Mouse (Mus musculus) c-Kit-positive CD71-positive TER-119-negative erythroid progenitor cells, embryonic 14.5 days (primary cell): ENCODE results near the gene Gemin8.
A peak's percentile ranks its signal among the peaks of the same experiment; 100 is the strongest.

Source experiments
- DNase-seq: peaks from one replicate; pipeline ENCODE4 v3.0.0-alpha.2; 2013; ENCODE audit warnings: low read depth

Gemin8 gene

DNA sequence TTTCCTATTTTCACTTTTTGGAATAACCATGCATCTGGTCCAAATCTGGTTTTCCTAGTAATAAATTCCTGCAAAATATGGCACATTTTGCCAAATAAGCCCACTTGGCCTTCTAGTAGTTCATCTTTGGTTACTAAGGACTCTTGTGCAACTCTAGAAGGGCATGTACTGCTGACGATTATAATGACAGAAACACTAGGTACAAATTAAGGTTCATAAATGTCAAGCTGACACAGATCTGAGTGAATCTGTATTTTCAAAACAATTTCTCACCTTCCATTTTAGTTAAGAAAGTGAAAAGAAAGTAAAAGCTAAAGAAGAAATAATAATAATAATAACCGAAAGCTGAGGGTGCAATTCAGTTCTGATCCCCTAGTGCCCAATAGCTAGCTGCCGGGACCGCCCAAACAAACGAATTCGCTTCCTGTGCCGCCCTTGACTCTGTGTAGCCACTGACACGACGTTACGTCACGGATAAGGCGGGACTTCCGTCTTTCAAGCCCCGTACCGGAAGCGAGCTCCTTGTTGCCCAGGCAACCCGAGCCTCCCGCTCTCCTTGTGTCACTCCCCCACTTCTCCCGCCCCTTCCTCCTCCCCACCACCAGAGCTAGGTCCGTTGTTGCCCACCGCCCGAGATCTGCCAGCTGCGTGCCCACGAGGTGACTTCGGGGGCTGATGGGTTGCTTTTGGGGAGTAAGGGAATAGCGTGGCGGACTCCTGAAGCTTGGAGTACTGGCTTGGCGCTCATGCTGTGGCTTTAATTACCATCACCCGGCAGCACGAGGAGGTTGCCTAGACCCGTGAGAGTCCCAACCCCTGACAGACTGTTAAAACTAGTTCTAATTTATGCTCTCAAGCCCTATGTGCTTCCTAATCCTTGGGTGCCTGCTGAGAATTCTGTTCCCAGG, at the start of gene Gemin8:
Gene Gemin8, plus strand, starts transcription at position 563 of the 908 bp plus-strand sequence.
- peak; percentile 88 for DNase-seq

DNA sequence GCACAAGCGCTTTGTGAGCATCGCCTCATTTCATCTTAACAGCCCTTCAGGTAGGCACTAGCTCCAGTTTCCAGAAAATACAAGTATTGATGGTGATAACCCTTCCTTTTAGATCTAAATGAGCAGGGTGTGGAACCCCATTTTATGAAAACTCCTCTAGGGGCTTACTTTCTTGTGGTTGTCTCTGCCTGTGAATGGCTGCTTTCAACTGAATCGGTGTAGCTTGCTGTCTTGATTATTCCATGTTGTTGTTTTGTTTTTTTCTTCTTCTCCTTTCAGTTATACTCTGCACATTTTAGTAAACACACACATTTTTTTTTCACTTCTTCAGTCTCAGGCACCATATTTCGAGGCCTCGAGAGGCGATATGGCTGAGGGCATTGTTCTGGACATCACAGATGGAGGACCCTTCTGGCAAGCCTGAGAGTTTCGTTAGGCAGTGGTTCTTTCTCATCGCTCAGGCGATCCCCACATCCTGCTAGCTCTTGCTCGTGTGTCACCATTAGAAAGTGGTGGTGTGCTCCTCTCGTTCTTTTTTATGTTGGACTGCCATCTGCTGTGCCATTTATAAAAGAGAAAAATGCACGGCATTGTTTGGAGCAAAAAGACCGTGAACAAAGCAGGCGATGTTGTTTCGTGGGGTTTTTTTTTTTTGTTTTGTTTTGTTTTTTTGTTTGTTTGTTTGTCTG, 23.0 kb upstream of the Gemin8 start:
- DNase-seq, result no peak

DNA sequence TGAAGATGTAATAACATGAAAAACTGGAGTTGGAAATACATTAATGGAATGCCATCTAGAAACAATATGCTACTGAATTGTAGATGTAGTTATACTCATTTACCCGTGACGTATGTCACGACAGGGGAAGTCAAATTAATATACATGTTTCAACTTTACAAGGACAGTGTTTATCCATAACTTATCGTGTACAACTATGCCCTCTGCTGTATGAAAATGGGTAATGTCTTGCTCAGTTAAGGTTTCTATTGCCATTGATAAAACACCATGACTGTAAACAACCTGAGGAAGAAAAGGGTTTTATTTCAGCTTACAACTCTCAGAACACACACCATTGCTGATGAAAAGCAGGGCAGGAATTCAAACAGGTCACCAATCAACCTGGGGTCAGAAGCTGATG, 7.5 kb upstream of the Gemin8 start:
- DNase-seq, result no peak

DNA sequence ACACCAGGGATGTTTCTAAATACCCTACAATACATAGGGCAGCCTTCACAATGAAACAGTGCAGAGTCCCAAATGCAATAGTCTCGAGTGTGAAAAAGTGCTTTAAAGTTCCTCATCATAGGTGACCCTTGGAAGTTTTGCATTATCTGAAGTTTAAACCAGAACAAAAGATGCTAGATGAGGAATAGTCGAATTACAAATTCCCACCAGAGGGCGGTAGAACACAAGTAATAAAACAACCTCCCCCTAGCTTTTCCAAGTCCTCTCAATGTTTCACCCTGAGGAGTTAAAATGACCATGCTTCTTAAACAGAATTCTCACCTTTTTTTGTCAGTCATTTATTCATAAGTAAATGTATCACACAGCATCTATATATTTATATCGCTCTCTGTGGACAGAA, 2.9 kb upstream of the Gemin8 start:
- DNase-seq, result no peak

DNA sequence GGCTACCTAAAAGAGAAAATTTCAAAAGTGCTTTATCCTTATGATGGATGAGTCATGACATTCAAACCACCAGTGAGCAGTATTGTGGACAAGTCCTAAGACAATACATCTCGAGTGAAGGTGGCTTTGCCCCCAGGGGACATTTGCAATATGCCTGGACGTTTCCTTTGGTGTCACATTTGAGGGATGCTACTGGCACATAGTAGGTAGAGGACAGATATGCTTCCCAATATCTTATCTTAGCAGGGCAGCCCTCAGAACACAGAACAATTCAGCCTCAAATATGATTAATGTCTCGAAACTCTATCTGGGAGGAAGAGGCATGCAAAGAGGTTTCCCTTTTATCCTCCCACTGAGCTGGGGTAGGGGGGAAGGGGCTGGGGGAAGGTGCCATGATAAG, 2.3 kb upstream of the Gemin8 start:
- DNase-seq, result no peak

DNA sequence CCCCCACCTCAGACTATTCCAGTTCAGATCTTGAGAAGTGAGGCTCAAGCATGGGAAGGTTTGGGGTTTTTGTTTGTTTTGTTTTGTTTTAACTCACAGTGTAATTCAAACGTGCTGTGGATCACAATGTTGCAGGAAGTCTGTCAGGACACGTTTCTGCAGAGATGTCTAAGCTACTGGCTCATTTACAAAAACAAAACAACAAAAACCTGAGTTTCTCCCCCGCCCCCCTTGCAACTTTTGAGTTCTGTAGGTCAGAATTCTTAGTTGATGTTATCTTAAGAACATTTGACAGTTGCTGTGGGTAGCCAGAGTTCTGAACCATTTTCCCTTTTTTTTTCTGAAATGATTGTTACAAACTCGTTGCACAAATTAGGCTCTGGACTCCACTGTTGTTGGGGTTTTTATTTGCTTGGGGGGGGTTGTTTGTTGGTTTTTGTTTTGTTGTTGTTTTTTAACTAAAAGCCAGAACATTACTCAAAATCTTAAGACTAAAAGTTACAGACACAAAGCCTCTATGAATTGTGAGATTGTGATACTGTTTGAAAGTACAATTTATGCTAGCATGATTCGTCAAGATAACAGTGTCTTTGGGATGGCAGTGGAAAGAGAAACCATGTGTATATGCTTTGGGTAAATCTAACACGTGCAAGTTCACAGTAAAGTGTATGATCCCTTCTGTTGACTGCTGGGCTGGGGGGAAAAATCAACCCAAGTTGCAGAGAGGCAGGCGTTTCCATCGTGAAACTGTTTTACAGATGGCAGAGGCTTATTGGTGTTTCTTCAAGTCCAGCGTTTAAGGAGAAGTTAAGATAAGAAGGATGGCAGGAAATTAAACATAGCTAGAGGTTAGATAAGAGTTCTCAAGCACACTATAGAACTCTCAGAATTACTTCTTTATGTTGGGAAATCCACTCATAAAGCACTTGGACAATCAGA, 815 bp downstream of the Gemin8 start:
- no peak for DNase-seq

DNA sequence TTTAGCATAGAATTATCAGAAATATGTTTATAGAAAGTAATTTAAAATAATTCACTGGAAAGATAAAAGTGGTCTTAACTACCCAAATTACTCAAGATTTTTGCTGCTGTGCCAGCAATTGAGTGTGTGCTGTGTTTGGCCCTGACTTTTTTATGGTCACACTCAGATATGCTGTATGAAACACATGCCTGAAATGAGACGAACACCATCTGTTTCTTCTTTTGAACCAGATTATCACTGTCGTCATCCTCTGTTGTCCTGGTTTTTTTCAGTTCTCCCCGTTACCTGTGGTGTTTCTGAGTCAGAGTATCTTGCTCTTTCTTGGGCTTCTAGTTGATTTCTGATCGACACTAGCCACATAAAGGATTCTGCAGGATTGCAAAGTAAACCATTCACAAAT, 1.8 kb downstream of the Gemin8 start:
- DNase-seq, result no peak

DNA sequence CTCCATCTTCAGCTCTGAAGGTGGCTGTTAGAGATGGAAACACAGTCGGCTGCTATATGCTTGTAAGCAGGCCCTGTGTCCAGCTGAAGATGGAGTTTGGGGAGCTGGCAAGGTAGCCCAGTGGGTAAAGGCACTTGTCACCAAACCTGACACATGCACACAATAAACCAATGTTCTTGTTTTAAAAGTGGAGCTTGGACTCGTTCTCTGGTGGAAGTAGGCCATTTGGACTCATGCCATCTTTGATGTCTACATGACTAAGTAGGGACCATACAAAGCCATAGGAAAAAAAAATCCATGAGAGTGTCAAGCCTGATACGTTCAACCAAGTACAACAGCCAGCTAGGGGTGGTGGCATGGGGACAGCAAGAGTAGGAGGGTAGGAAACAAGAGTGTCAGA, 2.4 kb downstream of the Gemin8 start:
- no peak for DNase-seq

DNA sequence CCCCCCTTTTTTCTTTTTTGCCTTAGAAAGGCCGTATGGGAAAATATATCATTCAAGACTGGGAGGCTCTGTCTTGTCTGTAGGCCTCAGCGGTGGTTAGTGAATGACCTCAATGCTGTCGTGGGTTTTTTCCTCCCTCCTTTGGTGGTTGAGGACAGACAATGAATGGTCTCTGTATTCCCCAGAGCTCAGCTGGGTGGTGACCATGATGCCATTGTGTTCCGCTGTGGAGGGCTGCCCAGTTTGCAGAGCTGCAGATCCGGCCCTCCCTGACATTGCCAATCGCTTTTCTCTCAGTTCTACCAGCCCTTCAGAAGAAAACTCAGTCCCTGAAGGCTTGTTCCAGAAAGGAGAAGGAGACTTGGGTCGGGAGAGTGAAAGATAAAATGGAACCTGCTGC, 3.5 kb downstream of the Gemin8 start:
- no peak for DNase-seq

DNA sequence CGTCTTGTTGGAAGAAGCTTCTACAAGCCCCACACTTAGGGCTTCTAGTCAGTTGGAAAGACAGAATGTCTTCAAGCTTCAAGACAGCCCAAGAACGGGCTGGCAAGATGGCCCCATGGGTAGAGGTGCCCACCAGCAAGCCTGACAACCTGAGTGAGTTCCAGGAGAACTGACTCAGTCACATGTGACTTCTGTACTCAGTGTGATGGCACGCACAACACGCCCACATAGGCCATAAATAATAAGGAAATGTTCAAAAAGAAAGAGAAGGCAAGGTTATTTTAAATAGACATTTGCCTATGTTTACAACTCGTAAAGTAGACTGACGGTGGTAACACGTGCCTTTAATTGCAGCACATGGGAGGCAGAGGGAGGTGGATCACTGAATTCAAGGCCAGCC, 7.7 kb downstream of the Gemin8 start:
- no peak for DNase-seq

DNA sequence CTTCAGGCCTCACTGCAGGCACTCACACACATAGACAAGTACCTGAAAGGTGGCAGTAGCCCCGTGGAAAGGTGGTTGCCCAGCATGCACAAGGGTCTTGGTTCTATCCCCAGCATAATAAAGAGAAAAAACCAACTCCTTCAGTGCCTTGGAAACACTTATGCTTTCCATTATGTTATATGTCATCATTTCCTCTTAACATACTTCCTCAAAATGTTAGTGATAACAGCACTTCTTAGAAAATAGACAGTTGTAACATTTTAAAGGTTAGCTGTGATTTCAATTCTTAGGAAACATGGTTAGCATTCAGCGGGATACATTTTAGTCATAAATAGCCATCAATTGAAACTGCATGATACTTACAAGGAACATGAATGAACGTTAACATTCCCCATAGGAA, 12.8 kb downstream of the Gemin8 start:
- no peak for DNase-seq

DNA sequence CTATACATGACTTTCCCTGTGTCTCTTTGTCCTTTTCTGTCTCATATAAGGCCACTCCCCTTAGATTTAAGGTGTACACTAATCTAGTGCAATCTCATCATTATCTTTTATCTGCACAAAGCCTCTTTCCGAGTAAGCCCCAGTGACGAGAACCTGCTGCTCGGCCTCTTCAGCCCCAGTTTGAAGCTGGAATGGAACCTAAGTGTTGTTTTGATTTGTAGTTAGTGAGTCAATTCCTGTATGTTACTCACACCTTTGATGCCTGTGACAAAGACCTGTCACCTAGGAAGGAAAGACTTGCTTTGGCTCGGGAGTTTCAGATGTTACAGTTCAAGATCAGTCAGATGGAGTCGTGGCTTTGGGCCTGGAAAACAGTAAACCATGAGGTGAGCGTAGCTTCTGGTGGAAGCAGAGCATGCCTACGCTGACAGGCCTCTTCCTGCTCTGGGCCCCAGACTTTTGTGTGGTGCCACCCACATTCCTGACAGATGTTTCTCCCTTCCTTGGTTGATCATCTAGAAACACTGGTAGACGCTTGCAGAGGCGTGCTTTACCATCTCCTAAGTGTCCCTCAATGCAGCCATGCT, 15.2 kb downstream of the Gemin8 start:
- no peak for DNase-seq

DNA sequence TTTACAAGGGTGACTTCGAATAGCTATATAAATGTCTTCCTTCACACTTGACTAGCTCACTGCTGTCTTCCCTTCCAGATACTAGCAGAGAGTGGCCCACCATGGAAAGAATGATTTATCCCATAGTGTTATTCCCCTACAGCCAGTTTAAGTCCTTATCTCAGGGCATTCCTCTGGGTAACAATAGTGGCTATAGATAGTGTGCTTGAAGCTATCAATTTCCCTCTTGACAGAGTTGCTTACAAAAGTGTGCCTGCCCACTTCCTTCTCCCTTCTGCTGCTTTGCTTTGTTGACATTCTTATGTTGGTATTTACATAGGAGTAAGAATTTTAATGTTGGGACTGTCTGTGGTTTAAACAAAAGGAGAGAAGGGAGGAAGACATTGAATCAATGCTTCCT, 17.5 kb downstream of the Gemin8 start:
- no peak for DNase-seq

DNA sequence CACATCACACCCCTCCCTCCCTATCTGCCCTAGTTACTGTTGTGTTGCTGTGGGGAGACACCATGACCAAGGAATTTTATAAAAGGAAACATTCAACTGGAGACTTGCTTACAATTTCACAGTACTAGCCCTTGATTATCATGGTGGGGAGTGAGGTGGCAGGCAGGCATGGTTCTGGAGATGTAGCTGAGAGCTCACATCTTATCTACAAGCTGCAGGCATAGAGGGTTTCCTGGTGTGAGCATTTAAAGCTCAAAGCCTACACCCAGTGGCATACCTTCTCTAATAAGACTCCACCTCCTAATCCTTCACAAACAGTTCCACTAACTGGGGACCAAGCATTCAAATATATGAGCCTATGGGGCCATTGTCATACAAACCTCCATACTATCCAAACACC, 26.1 kb downstream of the Gemin8 start:
- DNase-seq, result peak; percentile 4

DNA sequence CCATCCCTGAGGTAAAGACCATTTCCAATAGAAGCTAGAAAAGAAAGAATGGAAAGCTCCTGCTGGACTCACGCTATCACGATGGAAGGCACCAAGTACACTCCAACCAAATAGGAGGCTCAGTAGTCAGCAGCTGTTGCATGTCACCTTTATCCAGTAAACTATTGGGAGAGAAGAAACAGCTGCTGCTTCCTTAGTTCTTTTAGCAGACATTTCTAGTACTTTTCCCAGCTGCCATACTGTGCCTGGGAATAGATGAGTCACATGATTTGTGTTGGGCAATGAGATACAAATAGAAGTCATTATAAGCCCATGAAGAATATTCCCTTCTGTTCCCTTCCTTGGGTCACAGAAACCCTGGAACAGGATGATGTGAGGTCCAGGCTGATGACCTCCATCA, 28.0 kb downstream of the Gemin8 start:
- DNase-seq, result no peak

DNA sequence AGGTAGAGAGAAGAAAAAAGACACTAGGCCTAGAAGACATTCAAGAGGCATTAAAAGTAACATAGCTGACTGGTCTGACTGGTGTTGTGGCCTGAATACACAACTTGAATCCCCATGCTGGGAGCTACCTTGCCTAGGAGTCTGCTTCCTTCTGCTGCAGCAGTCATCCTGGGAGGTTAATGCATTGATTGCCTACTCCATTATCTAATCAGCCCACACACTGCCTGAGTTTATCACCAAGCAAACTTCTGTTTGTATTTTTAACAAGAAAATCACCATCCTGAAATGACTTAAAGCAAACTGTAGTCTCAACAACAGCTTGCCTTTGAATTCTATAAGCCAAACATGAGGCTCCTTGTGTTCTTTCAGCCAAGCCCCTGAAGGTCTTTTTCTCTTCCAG, 29.6 kb downstream of the Gemin8 start:
- peak; percentile 3 for DNase-seq

DNA sequence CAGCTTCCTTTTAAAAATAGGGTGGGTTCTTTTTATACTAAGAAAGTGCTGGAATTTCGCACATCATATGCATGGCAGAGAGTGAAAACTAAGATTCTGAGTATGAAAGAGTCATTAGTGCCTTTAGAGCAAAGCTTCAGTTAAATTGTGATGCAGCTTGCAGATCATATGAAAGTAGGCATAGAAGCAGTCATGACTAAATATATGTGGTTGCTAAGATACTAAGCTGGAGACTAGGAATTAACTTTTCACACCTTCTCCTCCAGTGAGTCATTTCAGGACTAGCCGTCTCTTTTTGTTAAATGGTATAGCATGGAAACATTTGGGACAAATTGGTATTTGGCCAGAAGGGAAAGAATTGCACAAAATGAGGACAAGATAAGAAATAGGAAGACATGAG, 44.3 kb downstream of the Gemin8 start:
- DNase-seq, result no peak

DNA sequence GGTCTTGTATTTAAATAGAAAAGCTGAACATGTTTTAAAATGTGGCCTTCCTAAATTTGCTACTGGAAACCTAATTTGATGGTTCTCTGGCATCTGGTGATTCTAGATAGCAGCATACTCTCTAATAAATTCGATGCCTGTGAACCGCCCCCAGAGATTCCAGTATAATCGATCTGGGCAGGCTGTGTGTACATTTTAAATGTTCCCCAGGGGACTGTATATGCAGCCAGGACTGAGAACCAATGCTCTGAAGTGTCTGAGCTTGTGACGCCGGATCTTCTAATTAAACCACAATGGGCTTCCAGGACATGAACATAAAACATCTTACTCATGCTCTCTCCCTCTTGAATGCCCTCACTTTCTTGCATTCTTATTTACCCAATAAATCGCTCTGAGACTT, 46.0 kb downstream of the Gemin8 start:
- no peak for DNase-seq

DNA sequence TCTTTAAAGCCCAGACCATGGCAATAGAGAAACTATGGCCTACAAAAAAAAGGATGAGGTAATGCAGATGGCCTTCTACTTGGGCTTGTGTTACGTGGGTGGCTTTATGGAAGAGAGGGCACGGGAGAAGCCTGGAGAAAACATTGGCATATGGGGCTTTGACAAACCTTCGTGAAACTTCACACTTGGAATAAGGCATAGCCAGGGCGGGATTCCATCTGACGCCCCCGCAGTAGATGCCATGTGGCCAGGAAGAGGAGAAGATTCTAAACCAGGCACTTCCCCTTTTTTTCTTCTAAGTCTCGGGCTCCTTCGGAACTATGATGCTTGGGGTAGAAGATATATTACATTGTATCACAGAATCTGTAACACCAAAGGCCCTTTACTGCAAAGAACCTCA, 46.5 kb downstream of the Gemin8 start:
- no peak for DNase-seq

DNA sequence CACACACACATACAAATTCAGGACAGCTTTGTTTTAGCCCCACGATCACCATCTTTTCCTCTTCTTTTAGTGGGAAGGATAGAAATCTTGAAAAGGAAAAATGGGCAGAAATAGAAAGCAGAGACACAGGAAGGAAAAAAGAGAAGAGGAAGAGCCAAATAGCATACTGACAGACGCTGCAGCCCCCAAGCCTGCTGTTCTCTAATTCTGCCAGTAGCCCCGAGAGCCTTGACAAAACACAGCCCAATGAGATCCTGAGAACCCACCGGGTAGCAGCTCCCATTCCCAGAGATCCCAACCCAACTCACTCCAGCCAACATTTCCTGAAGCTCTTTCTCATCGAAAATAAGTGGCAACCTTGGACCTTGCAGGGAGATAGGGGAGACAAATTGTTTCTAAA, 49.1 kb downstream of the Gemin8 start:
- DNase-seq, result no peak

DNA sequence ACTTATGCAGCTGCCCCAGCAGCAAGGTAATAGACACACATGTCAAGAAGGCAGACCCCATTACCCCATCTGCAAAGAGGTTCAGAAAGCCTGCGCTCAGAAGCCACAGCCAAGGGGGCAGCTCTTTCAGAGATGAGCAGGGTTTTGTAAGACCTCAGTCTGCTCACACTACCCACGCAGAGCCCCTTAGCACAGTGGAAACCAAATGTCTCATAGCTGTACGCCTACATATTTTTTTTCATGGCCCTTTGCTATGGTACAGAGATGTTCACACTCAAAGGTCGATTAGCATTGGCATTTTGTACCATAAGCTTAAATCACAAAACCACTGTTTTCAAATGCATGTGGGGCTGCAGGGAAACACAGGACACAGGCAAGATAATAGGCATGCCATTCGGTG, 56.6 kb downstream of the Gemin8 start:
- no peak for DNase-seq

DNA sequence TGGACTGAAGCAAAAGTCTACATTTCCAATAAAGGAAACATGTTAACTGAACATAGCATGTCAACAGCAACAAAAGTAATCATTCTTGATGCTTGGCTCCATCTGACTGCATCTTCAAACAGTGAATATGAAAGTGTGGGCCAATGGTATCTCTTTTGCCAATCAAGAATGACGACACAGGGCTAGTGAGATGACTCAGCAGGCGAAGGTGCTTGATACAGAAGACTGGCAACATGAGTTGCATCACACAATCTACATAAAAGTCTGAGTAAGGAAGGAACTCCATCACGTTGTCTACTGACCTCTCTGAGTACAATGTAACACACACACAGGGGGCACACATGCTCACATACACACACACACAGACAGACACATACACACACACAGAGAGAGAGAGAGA, 59.5 kb downstream of the Gemin8 start:
- DNase-seq, result no peak
